Mouse (Mus musculus) erythroid progenitor cell, adult 5-6 weeks (primary cell): ENCODE results near the gene Pum2. TPM values are rescaled to one million over a fixed set of nuclear protein-coding genes. Genes with fewer than 3 reads are reported as not detected.
"Not testable (repeated sequence)": the region's sequence is repeated elsewhere in the genome, so short reads cannot be mapped to it uniquely, and the experiment has no call there.

Source experiments
- ATAC-seq: replicated peaks from 2 replicates; pipeline ENCODE4 v1.8.0; 2016; ENCODE audit warnings: moderate number of reproducible peaks, mild to moderate bottlenecking, moderate TSS enrichment, inconsistent platforms; ENCODE audit not compliant: poor library complexity, low FRiP score, severe bottlenecking
- total RNA-seq, 2 experiments: library from RNA; stranded (forward) in 1 of 2; stranded (reverse) in 1 of 2; fragments of 150-400 nt in 1 of 2; fragments of 186-747, 209-891 nt in 1 of 2; gene quantifications; 2 replicates each; pipeline versions ENCODE4 v1.2.3 to v1.2.4; 2015 to 2017; ENCODE audit warnings: low replicate concordance in 2 of 2

Gene Pum2
- total RNA-seq (2015; ENCODE audit: low replicate concordance): 94.1 and 135 TPM in 2 replicates
- 106 and 142 TPM in 2 replicates for total RNA-seq (2017; ENCODE audit: low replicate concordance)

GRCm38 (mm10) chr12:8673974-8674306 is at the start of gene Pum2:
TSS of gene Pum2 (plus strand) at chr12:8674134.
- peak; percentile 95 for ATAC-seq

GRCm38 (mm10) chr12:8629537-8629936 is 44.4 kb upstream of the Pum2 start:
- no peak for ATAC-seq

GRCm38 (mm10) chr12:8631691-8632090 is 42.2 kb upstream of the Pum2 start:
- no peak for ATAC-seq

GRCm38 (mm10) chr12:8632737-8633365 is 41.1 kb upstream of the Pum2 start:
- no peak for ATAC-seq

GRCm38 (mm10) chr12:8634306-8634705 is 39.6 kb upstream of the Pum2 start:
- ATAC-seq: no peak

GRCm38 (mm10) chr12:8635546-8635945 is 38.4 kb upstream of the Pum2 start:
- ATAC-seq: no peak

- ATAC-seq: no peak
Observed at GRCm38 (mm10) chr12:8636945-8637344, 37.0 kb upstream of the Pum2 start.

- ATAC-seq: peak; percentile 66
Observed at GRCm38 (mm10) chr12:8638411-8639087, 35.4 kb upstream of the Pum2 start.

- not testable (repeated sequence) for ATAC-seq
Observed at GRCm38 (mm10) chr12:8640186-8640585, 33.7 kb upstream of the Pum2 start.

GRCm38 (mm10) chr12:8640711-8641424 is 33.1 kb upstream of the Pum2 start:
- ATAC-seq: peak; percentile 99

- no peak for ATAC-seq
Observed at GRCm38 (mm10) chr12:8641425-8641735, 32.6 kb upstream of the Pum2 start.

- ATAC-seq: not testable (repeated sequence)
Observed at GRCm38 (mm10) chr12:8648211-8648610, 25.7 kb upstream of the Pum2 start.

- ATAC-seq: not testable (repeated sequence)
Observed at GRCm38 (mm10) chr12:8650027-8650426, 23.9 kb upstream of the Pum2 start.

- ATAC-seq: no peak
Observed at GRCm38 (mm10) chr12:8656596-8656995, 17.3 kb upstream of the Pum2 start.

GRCm38 (mm10) chr12:8657116-8657515 is 16.8 kb upstream of the Pum2 start:
- ATAC-seq: no peak

GRCm38 (mm10) chr12:8657629-8658366 is 16.1 kb upstream of the Pum2 start:
- no peak for ATAC-seq

- no peak for ATAC-seq
Observed at GRCm38 (mm10) chr12:8659406-8660279, 14.3 kb upstream of the Pum2 start.

GRCm38 (mm10) chr12:8661747-8662146 is 12.2 kb upstream of the Pum2 start:
- ATAC-seq: no peak

- ATAC-seq: no peak
Observed at GRCm38 (mm10) chr12:8662175-8662574, 11.8 kb upstream of the Pum2 start.
